Mouse (Mus musculus) neural tube, postnatal 0 days (tissue): ENCODE data around the gene Fam83b. TPM values are rescaled to one million over a fixed set of nuclear protein-coding genes. Genes with fewer than 3 reads are reported as not detected.

Experiments
- polyA plus RNA-seq: library from polyadenylated mRNA; unstranded; fragments of >200 nt; fragmentation: Nextera tagmentation; extraction: Ambion mirVana; gene quantifications from 2 replicates; pipeline ENCODE4 v1.2.1, GENCODE M21; 2015

Gene Fam83b
- polyA plus RNA-seq = 0.08 and 0.11 TPM in 2 replicates

GRCm38 (mm10) chr9:76566515-76567280, at the start of gene Fam83b:
Gene Fam83b (minus strand): TSS chr9:76567116.

Other genes starting within 250 kb of the Fam83b start
- gene Hcrtr2, start 243.3 kb downstream of the Fam83b start, polyA plus RNA-seq = 8.4 and 10.2 TPM in 2 replicates